Mouse (Mus musculus): Measurements from ENCODE around the gene Kl. TPM values are rescaled to one million over a fixed set of nuclear protein-coding genes. Genes with fewer than 3 reads are reported as not detected.

Gene Kl
- total and polyA plus RNA-seq, 2 experiments: not detected

GRCm38 (mm10) chr5:151018959-151019358, 66.6 kb downstream of the Kl start:
- no peaks in the 10 kb centered on the region for H3K36me3 ChIP-seq (ENCODE audit: control insufficient read depth, insufficient read depth, low read length)
- 64% methylated on average over 5 of the region's 5 CpGs for WGBS

GRCm38 (mm10) chr5:151020031-151020820, 67.8 kb downstream of the Kl start:
- peaks cover 7% of the 10 kb centered on the region; the same call in 1 of the 2 replicates for H3K4me1 ChIP-seq (ENCODE audit: control insufficient read depth, insufficient read depth, low read length)
- no peak for DNase-seq (ENCODE audit: extremely low read depth, low read depth, low spot score)
- no peak overlapping the region for H3K4me3 ChIP-seq (ENCODE audit: insufficient read depth, low read depth, low read length)

More at GRCm38 (mm10) chr5:151018959-151019358, 66.6 kb downstream of the Kl start:
- DNase-seq (ENCODE audit: extremely low read depth, low read depth, low spot score): peak; percentile 15
- peaks cover 7% of the 10 kb centered on the region; the same call in 1 of the 2 replicates for H3K4me1 ChIP-seq (ENCODE audit: control insufficient read depth, insufficient read depth, low read length)
- H3K4me3 ChIP-seq (ENCODE audit: insufficient read depth, low read depth, low read length): no peak overlapping the region
- 0 out of 2 replicates have a peak overlapping the region, but pooled peaks have one; percentile 54 for H3K27ac ChIP-seq (replicated peaks; ENCODE audit: insufficient read depth, low read depth, low read length)
- H3K9ac ChIP-seq (ENCODE audit: low read depth, low read length): no peak overlapping the region
- H3K27me3 ChIP-seq (ENCODE audit: control insufficient read depth, insufficient read depth, low read length): no peaks in the 10 kb centered on the region
- H3K79me2 ChIP-seq (ENCODE audit: control insufficient read depth, insufficient read depth, low read length): no peaks in the 10 kb centered on the region
- TF ChIP-seq CTCF (IDR thresholded peaks at IDR 0.05; ENCODE audit: low read depth, low read length): no peak
- no peak for TF ChIP-seq POLR2A (IDR thresholded peaks at IDR 0.05; ENCODE audit: extremely low read depth, insufficient read depth, low read length)

GRCm38 (mm10) chr5:151020831-151021230, 68.4 kb downstream of the Kl start:
- no peak for TF ChIP-seq CTCF (IDR thresholded peaks at IDR 0.05; ENCODE audit: low read depth, low read length)
- no peak for TF ChIP-seq POLR2A (IDR thresholded peaks at IDR 0.05; ENCODE audit: extremely low read depth, insufficient read depth, low read length)
- Histone ChIP-seq H3K4me3 (ENCODE audit: insufficient read depth, low read depth, low read length) (no peak overlapping the region), H3K27ac (replicated peaks; ENCODE audit: insufficient read depth, low read depth, low read length) (no peak overlapping the region), H3K36me3 (ENCODE audit: control insufficient read depth, insufficient read depth, low read length) (no peaks in the 10 kb centered on the region), H3K4me1 (ENCODE audit: control insufficient read depth, insufficient read depth, low read length) (peaks cover 7% of the 10 kb centered on the region; the same call in 1 of the 2 replicates), H3K27me3 (ENCODE audit: control insufficient read depth, insufficient read depth, low read length) (no peaks in the 10 kb centered on the region), H3K9ac (ENCODE audit: low read depth, low read length) (no peak overlapping the region), H3K79me2 (ENCODE audit: control insufficient read depth, insufficient read depth, low read length) (no peaks in the 10 kb centered on the region)
- WGBS: 74% methylated on average over 14 of the region's 14 CpGs
- no peak for DNase-seq (ENCODE audit: extremely low read depth, low read depth, low spot score)

More at GRCm38 (mm10) chr5:151020031-151020820, 67.8 kb downstream of the Kl start:
- H3K79me2 ChIP-seq (ENCODE audit: control insufficient read depth, insufficient read depth, low read length): no peaks in the 10 kb centered on the region
- no peak overlapping the region for H3K27ac ChIP-seq (replicated peaks; ENCODE audit: insufficient read depth, low read depth, low read length)
- H3K9ac ChIP-seq (ENCODE audit: low read depth, low read length): no peak overlapping the region
- 83% methylated on average over 13 of the region's 13 CpGs for WGBS
- H3K27me3 ChIP-seq (ENCODE audit: control insufficient read depth, insufficient read depth, low read length): no peaks in the 10 kb centered on the region
- no peaks in the 10 kb centered on the region for H3K36me3 ChIP-seq (ENCODE audit: control insufficient read depth, insufficient read depth, low read length)
- TF ChIP-seq CTCF (IDR thresholded peaks at IDR 0.05; ENCODE audit: low read depth, low read length) (no peak), POLR2A (IDR thresholded peaks at IDR 0.05; ENCODE audit: extremely low read depth, insufficient read depth, low read length) (no peak)

- TF ChIP-seq CTCF (IDR thresholded peaks at IDR 0.05; ENCODE audit: low read depth, low read length) (no peak), POLR2A (IDR thresholded peaks at IDR 0.05; ENCODE audit: extremely low read depth, insufficient read depth, low read length) (no peak)
- Histone ChIP-seq H3K36me3 (ENCODE audit: control insufficient read depth, insufficient read depth, low read length) (no peaks in the 10 kb centered on the region), H3K4me3 (ENCODE audit: insufficient read depth, low read depth, low read length) (no peak overlapping the region), H3K27ac (replicated peaks; ENCODE audit: insufficient read depth, low read depth, low read length) (no peak overlapping the region), H3K79me2 (ENCODE audit: control insufficient read depth, insufficient read depth, low read length) (no peaks in the 10 kb centered on the region), H3K9ac (ENCODE audit: low read depth, low read length) (no peak overlapping the region), H3K27me3 (ENCODE audit: control insufficient read depth, insufficient read depth, low read length) (no peaks in the 10 kb centered on the region), H3K4me1 (ENCODE audit: control insufficient read depth, insufficient read depth, low read length) (peaks cover 7% of the 10 kb centered on the region; the same call in 1 of the 2 replicates)
- no peak for DNase-seq (ENCODE audit: extremely low read depth, low read depth, low spot score)
- 87% methylated on average over 7 of the region's 7 CpGs for WGBS
Observed at GRCm38 (mm10) chr5:151022026-151022425, 69.6 kb downstream of the Kl start.

- Histone ChIP-seq H3K9ac (ENCODE audit: low read depth, low read length) (no peak overlapping the region), H3K79me2 (ENCODE audit: control insufficient read depth, insufficient read depth, low read length) (no peaks in the 10 kb centered on the region), H3K27ac (replicated peaks; ENCODE audit: insufficient read depth, low read depth, low read length) (no peak overlapping the region), H3K36me3 (ENCODE audit: control insufficient read depth, insufficient read depth, low read length) (no peaks in the 10 kb centered on the region), H3K4me3 (ENCODE audit: insufficient read depth, low read depth, low read length) (no peak overlapping the region), H3K4me1 (ENCODE audit: control insufficient read depth, insufficient read depth, low read length) (peaks cover 7% of the 10 kb centered on the region; the same call in 1 of the 2 replicates), H3K27me3 (ENCODE audit: control insufficient read depth, insufficient read depth, low read length) (no peaks in the 10 kb centered on the region)
- TF ChIP-seq POLR2A (IDR thresholded peaks at IDR 0.05; ENCODE audit: extremely low read depth, insufficient read depth, low read length) (no peak), CTCF (IDR thresholded peaks at IDR 0.05; ENCODE audit: low read depth, low read length) (no peak)
- no peak for DNase-seq (ENCODE audit: extremely low read depth, low read depth, low spot score)
- 60% methylated on average over 1 of the region's 1 CpGs for WGBS
Observed at GRCm38 (mm10) chr5:151022939-151023338, 70.5 kb downstream of the Kl start.

- H3K4me1 ChIP-seq (ENCODE audit: control insufficient read depth, insufficient read depth, low read length): peaks cover 3% of the 10 kb centered on the region; the same call in 1 of the 2 replicates
- WGBS: 55% methylated on average over 8 of the region's 8 CpGs
- no peaks in the 10 kb centered on the region for H3K79me2 ChIP-seq (ENCODE audit: control insufficient read depth, insufficient read depth, low read length)
- H3K27me3 ChIP-seq (ENCODE audit: control insufficient read depth, insufficient read depth, low read length): no peaks in the 10 kb centered on the region
- DNase-seq (ENCODE audit: extremely low read depth, low read depth, low spot score): no peak
- H3K4me3 ChIP-seq (ENCODE audit: insufficient read depth, low read depth, low read length): no peak overlapping the region
- H3K27ac ChIP-seq (replicated peaks; ENCODE audit: insufficient read depth, low read depth, low read length): no peak overlapping the region
- TF ChIP-seq POLR2A (IDR thresholded peaks at IDR 0.05; ENCODE audit: extremely low read depth, insufficient read depth, low read length): no peak
- TF ChIP-seq CTCF (IDR thresholded peaks at IDR 0.05; ENCODE audit: low read depth, low read length): no peak
- H3K9ac ChIP-seq (ENCODE audit: low read depth, low read length): no peak overlapping the region
- no peaks in the 10 kb centered on the region for H3K36me3 ChIP-seq (ENCODE audit: control insufficient read depth, insufficient read depth, low read length)
Observed at GRCm38 (mm10) chr5:151023461-151023860, 71.1 kb downstream of the Kl start.

Measured in liver, adult 2 months (tissue).